Mouse (Mus musculus): ENCODE measurements around the gene Ephb3. TPM values are rescaled to one million over a fixed set of nuclear protein-coding genes. Genes with fewer than 3 reads are reported as not detected.
A peak's percentile ranks its signal among the peaks of the same experiment; 100 is the strongest.

The Ephb3 gene
- total and polyA plus RNA-seq, 2 experiments from 2014 or later = 9.5 to 20.5 TPM

GRCm38 (mm10) chr16:21216047-21216446 lies 11.5 kb downstream of the Ephb3 start:
- H3K4me1 ChIP-seq (ENCODE audit: insufficient read depth, low read length) = peaks cover 16% of the 10 kb centered on the region
- no peak overlapping the region for H3K27ac ChIP-seq (ENCODE audit: low read depth, low read length)
- H3K9ac ChIP-seq (replicated peaks; ENCODE audit: low read length, poor library complexity, severe bottlenecking) = no peak overlapping the region
- TF ChIP-seq CTCF (IDR thresholded peaks at IDR 0.05) = no peak
- peaks cover 34% of the 10 kb centered on the region for H3K36me3 ChIP-seq (ENCODE audit: insufficient read depth, low read length)
- ATAC-seq (ENCODE audit: low FRiP score) = peak; percentile 46; the same call in 1 of the 2 replicates
- peak; percentile 68 for DNase-seq (ENCODE audit: low spot score)
- WGBS = 25% methylated on average over 4 of the region's 4 CpGs
- H3K27me3 ChIP-seq (ENCODE audit: insufficient read depth, low read length) = no peaks in the 10 kb centered on the region
- H3K4me3 ChIP-seq (ENCODE audit: low read depth, low read length) = no peak overlapping the region
- H3K4me2 ChIP-seq (ENCODE audit: low read depth, low read length, poor library complexity, severe bottlenecking) = no peak overlapping the region
- H3K9me3 ChIP-seq (ENCODE audit: low read length) = no peaks in the 10 kb centered on the region

GRCm38 (mm10) chr16:21217233-21217632 lies 12.7 kb downstream of the Ephb3 start:
- no peak for TF ChIP-seq CTCF (IDR thresholded peaks at IDR 0.05)
- Histone ChIP-seq H3K4me1 (ENCODE audit: insufficient read depth, low read length) (peaks cover 12% of the 10 kb centered on the region), H3K27ac (ENCODE audit: low read depth, low read length) (no peak overlapping the region), H3K9ac (replicated peaks; ENCODE audit: low read length, poor library complexity, severe bottlenecking) (no peak overlapping the region), H3K27me3 (ENCODE audit: insufficient read depth, low read length) (no peaks in the 10 kb centered on the region), H3K36me3 (ENCODE audit: insufficient read depth, low read length) (peaks cover 45% of the 10 kb centered on the region), H3K4me3 (ENCODE audit: low read depth, low read length) (no peak overlapping the region), H3K9me3 (ENCODE audit: low read length) (no peaks in the 10 kb centered on the region), H3K4me2 (ENCODE audit: low read depth, low read length, poor library complexity, severe bottlenecking) (no peak overlapping the region)
- ATAC-seq (ENCODE audit: low FRiP score) = no peak
- DNase-seq (ENCODE audit: low spot score) = no peak
- WGBS = 86% methylated on average over 14 of the region's 14 CpGs

DNA sequence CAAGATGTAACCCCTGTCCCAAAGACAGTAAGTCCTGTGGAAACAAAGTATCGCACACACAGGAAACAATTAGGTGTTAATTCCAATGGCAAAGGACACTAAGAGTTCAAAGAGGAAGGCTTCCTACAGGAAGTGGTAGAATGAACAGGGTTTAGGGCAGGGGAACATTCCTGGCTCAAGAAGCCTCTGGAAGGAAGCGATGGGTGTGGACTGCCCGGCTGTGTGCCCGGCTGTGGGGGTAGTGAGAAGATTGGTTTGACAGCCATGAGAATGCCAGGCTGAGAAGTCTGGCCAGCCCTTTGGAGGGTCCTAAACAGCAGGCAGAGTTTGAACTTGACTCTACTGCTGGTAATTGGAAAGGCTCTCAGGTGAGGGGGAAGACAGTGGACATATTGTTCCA lies 15.1 kb downstream of the Ephb3 start:
- 80% methylated on average over 4 of the region's 4 CpGs for WGBS
- Histone ChIP-seq H3K27ac (ENCODE audit: low read depth, low read length) (no peak overlapping the region), H3K9me3 (ENCODE audit: low read length) (no peaks in the 10 kb centered on the region), H3K9ac (replicated peaks; ENCODE audit: low read length, poor library complexity, severe bottlenecking) (no peak overlapping the region), H3K4me3 (ENCODE audit: low read depth, low read length) (no peak overlapping the region), H3K4me1 (ENCODE audit: insufficient read depth, low read length) (peaks cover 12% of the 10 kb centered on the region), H3K36me3 (ENCODE audit: insufficient read depth, low read length) (peaks cover 48% of the 10 kb centered on the region), H3K4me2 (ENCODE audit: low read depth, low read length, poor library complexity, severe bottlenecking) (no peak overlapping the region), H3K27me3 (ENCODE audit: insufficient read depth, low read length) (no peaks in the 10 kb centered on the region)
- ATAC-seq (ENCODE audit: low FRiP score) (no peak), DNase-seq (ENCODE audit: low spot score) (no peak)
- no peak for TF ChIP-seq CTCF (IDR thresholded peaks at IDR 0.05)

GRCm38 (mm10) chr16:21223038-21223437 lies 18.5 kb downstream of the Ephb3 start:
- peaks cover 44% of the 10 kb centered on the region for H3K36me3 ChIP-seq (ENCODE audit: insufficient read depth, low read length)
- DNase-seq (ENCODE audit: low spot score) (peak; percentile 26), ATAC-seq (ENCODE audit: low FRiP score) (no peak)
- no peak overlapping the region for H3K9ac ChIP-seq (replicated peaks; ENCODE audit: low read length, poor library complexity, severe bottlenecking)
- H3K4me3 ChIP-seq (ENCODE audit: low read depth, low read length) = no peak overlapping the region
- TF ChIP-seq CTCF (IDR thresholded peaks at IDR 0.05) = no peak
- no peaks in the 10 kb centered on the region for H3K4me1 ChIP-seq (ENCODE audit: insufficient read depth, low read length)
- no peaks in the 10 kb centered on the region for H3K9me3 ChIP-seq (ENCODE audit: low read length)
- no peak overlapping the region for H3K27ac ChIP-seq (ENCODE audit: low read depth, low read length)
- no peaks in the 10 kb centered on the region for H3K27me3 ChIP-seq (ENCODE audit: insufficient read depth, low read length)
- no peak overlapping the region for H3K4me2 ChIP-seq (ENCODE audit: low read depth, low read length, poor library complexity, severe bottlenecking)
- WGBS = 92% methylated on average over 3 of the region's 3 CpGs

GRCm38 (mm10) chr16:21224648-21225240 lies 20.2 kb downstream of the Ephb3 start:
- TF ChIP-seq CTCF (IDR thresholded peaks at IDR 0.05) = no peak
- Histone ChIP-seq H3K4me1 (ENCODE audit: insufficient read depth, low read length) (no peaks in the 10 kb centered on the region), H3K4me3 (ENCODE audit: low read depth, low read length) (no peak overlapping the region), H3K4me2 (ENCODE audit: low read depth, low read length, poor library complexity, severe bottlenecking) (no peak overlapping the region), H3K36me3 (ENCODE audit: insufficient read depth, low read length) (peaks cover 29% of the 10 kb centered on the region), H3K9ac (replicated peaks; ENCODE audit: low read length, poor library complexity, severe bottlenecking) (no peak overlapping the region), H3K27ac (ENCODE audit: low read depth, low read length) (no peak overlapping the region), H3K9me3 (ENCODE audit: low read length) (no peaks in the 10 kb centered on the region), H3K27me3 (ENCODE audit: insufficient read depth, low read length) (no peaks in the 10 kb centered on the region)
- ATAC-seq (ENCODE audit: low FRiP score) (0 out of 2 replicates have a peak, but pooled peaks have one; percentile 18), DNase-seq (ENCODE audit: low spot score) (no peak)
- 28% methylated on average over 4 of the region's 4 CpGs for WGBS

GRCm38 (mm10) chr16:21226629-21227028 lies 22.1 kb downstream of the Ephb3 start:
- no peak for DNase-seq (ENCODE audit: low spot score)
- no peak overlapping the region for H3K9ac ChIP-seq (replicated peaks; ENCODE audit: low read length, poor library complexity, severe bottlenecking)
- no peak overlapping the region for H3K27ac ChIP-seq (ENCODE audit: low read depth, low read length)
- peaks cover 11% of the 10 kb centered on the region for H3K36me3 ChIP-seq (ENCODE audit: insufficient read depth, low read length)
- ATAC-seq (ENCODE audit: low FRiP score) = no peak
- no peak for TF ChIP-seq CTCF (IDR thresholded peaks at IDR 0.05)
- H3K4me1 ChIP-seq (ENCODE audit: insufficient read depth, low read length) = no peaks in the 10 kb centered on the region
- H3K9me3 ChIP-seq (ENCODE audit: low read length) = no peaks in the 10 kb centered on the region
- no peak overlapping the region for H3K4me3 ChIP-seq (ENCODE audit: low read depth, low read length)
- no peak overlapping the region for H3K4me2 ChIP-seq (ENCODE audit: low read depth, low read length, poor library complexity, severe bottlenecking)
- WGBS = 79% methylated on average over 6 of the region's 6 CpGs
- H3K27me3 ChIP-seq (ENCODE audit: insufficient read depth, low read length) = no peaks in the 10 kb centered on the region
